Mouse (Mus musculus) lung, embryonic 14.5 days (tissue): ENCODE measurements around the gene Ccdc110. TPM values are rescaled to one million over a fixed set of nuclear protein-coding genes. Genes with fewer than 3 reads are reported as not detected.
A peak's percentile ranks its signal among the peaks of the same experiment; 100 is the strongest.

ENCODE experiments used
- ATAC-seq: fragments of 200-750 bp; cut with Nextera tagmentation; 2 replicates; pipeline ENCODE4 v1.8.0; 2017; ENCODE audit warnings: mild to moderate bottlenecking, moderate TSS enrichment, moderate library complexity; ENCODE audit not compliant: insufficient read depth
- DNase-seq: peaks from one replicate; pipeline ENCODE4 v3.0.0-alpha.2; 2015
- H3K27ac ChIP-seq: fragments of 300-500 bp; sonication (generic); 2 replicates; pipeline ENCODE4 v1.5.1; 2014; ENCODE audit warnings: low read depth, mild to moderate bottlenecking, moderate library complexity
- H3K27me3 ChIP-seq: fragments of 300-500 bp; sonication (generic); 2 replicates; pipeline ENCODE4 v1.6.1; 2014; ENCODE audit warnings: low read length, control low read depth; ENCODE audit not compliant: insufficient read depth
- H3K36me3 ChIP-seq: fragments of 300-500 bp; sonication (generic); 2 replicates; pipeline ENCODE4 v1.6.1; 2014; ENCODE audit warnings: control low read depth; ENCODE audit not compliant: insufficient read depth
- H3K4me1 ChIP-seq: fragments of 300-500 bp; sonication (generic); 2 replicates; pipeline ENCODE4 v1.6.1; 2014; ENCODE audit warnings: antibody characterized with exemption, control low read depth; ENCODE audit not compliant: insufficient read depth
- H3K4me2 ChIP-seq: fragments of 300-500 bp; sonication (generic); 2 replicates; pipeline ENCODE4 v1.6.1; 2014; ENCODE audit warnings: mild to moderate bottlenecking
- H3K4me3 ChIP-seq: fragments of 300-500 bp; sonication (generic); 2 replicates; pipeline ENCODE4 v1.5.1; 2014; ENCODE audit warnings: low read depth, low read length
- H3K9ac ChIP-seq: fragments of 300-500 bp; sonication (generic); 2 replicates; pipeline ENCODE4 v1.6.1; 2014
- H3K9me3 ChIP-seq: fragments of 300-500 bp; sonication (generic); 2 replicates; pipeline ENCODE4 v1.6.1; 2016; ENCODE audit warnings: low read depth, low read length, control low read depth
- CTCF ChIP-seq: IDR thresholded peaks from 2 replicates; pipeline ENCODE4 v1.5.1; 2016; ENCODE audit warnings: antibody characterized with exemption, low read depth
- WGBS: fragments of 180-500 bp; shearing (Covaris S2); extraction: QIAGEN DNeasy Blood & Tissue Kit; methylation state at CpG from one replicate; pipeline ENCODE4 v1.1.7; 2014; 5-methylcytosine and 5-hydroxymethylcytosine counted together
- polyA plus RNA-seq: library from polyadenylated mRNA; unstranded; fragments of >200 nt; fragmentation: Nextera tagmentation; extraction: Ambion mirVana; gene quantifications from 2 replicates; pipeline ENCODE4 v1.2.1, GENCODE M21; 2014

Gene Ccdc110
- polyA plus RNA-seq, 1 experiment from 2014 or later = not detected

GRCm38 (mm10) chr8:45903659-45904058 is 30.8 kb upstream of the Ccdc110 start:
- no peaks in the 10 kb centered on the region for H3K9me3 ChIP-seq
- TF ChIP-seq CTCF = no peak
- peak; percentile 63; the same call in 1 of the 2 replicates for ATAC-seq
- H3K4me3 ChIP-seq = no peak overlapping the region
- H3K27me3 ChIP-seq = no peaks in the 10 kb centered on the region; the same call in 1 of the 2 replicates
- no peaks in the 10 kb centered on the region for H3K36me3 ChIP-seq
- DNase-seq = peak; percentile 65
- WGBS = 7% methylated on average over 3 of the region's 3 CpGs
- 0 out of 2 replicates have a peak, but pooled peaks cover 4% of the 10 kb centered on the region for H3K4me1 ChIP-seq
- no peak overlapping the region for H3K4me2 ChIP-seq
- no peak overlapping the region for H3K9ac ChIP-seq
- 0 out of 2 replicates have a peak overlapping the region, but pooled peaks have one; percentile 22 for H3K27ac ChIP-seq

- DNase-seq (peak; percentile 69), ATAC-seq (peak; percentile 45; the same call in 1 of the 2 replicates)
- Histone ChIP-seq H3K27ac (0 out of 2 replicates have a peak overlapping the region, but pooled peaks have one; percentile 34), H3K36me3 (no peaks in the 10 kb centered on the region), H3K27me3 (no peaks in the 10 kb centered on the region; the same call in 1 of the 2 replicates), H3K4me1 (0 out of 2 replicates have a peak, but pooled peaks cover 4% of the 10 kb centered on the region), H3K9me3 (no peaks in the 10 kb centered on the region), H3K4me3 (no peak overlapping the region), H3K9ac (no peak overlapping the region), H3K4me2 (no peak overlapping the region)
- no peak for TF ChIP-seq CTCF
- 66% methylated on average over 7 of the region's 7 CpGs for WGBS
Measured at GRCm38 (mm10) chr8:45905591-45906250, 28.7 kb upstream of the Ccdc110 start.

- Histone ChIP-seq H3K27ac (no peak overlapping the region), H3K9ac (no peak overlapping the region), H3K4me2 (no peak overlapping the region), H3K4me3 (no peak overlapping the region), H3K4me1 (0 out of 2 replicates have a peak, but pooled peaks cover 4% of the 10 kb centered on the region), H3K9me3 (no peaks in the 10 kb centered on the region), H3K36me3 (no peaks in the 10 kb centered on the region), H3K27me3 (no peaks in the 10 kb centered on the region; the same call in 1 of the 2 replicates)
- no peak for TF ChIP-seq CTCF
- DNase-seq (no peak), ATAC-seq (no peak)
- WGBS = 78% methylated on average over 4 of the region's 4 CpGs
Measured at GRCm38 (mm10) chr8:45906251-45906619, 28.2 kb upstream of the Ccdc110 start.

GRCm38 (mm10) chr8:45913707-45914106 is 20.7 kb upstream of the Ccdc110 start:
- ATAC-seq = no peak
- H3K9ac ChIP-seq = no peak overlapping the region
- no peak overlapping the region for H3K4me3 ChIP-seq
- H3K4me2 ChIP-seq = no peak overlapping the region
- no peak for TF ChIP-seq CTCF
- H3K9me3 ChIP-seq = no peaks in the 10 kb centered on the region
- WGBS = 77% methylated on average over 11 of the region's 11 CpGs
- H3K27me3 ChIP-seq = no peaks in the 10 kb centered on the region
- H3K4me1 ChIP-seq = peaks cover 3% of the 10 kb centered on the region; the same call in 1 of the 2 replicates
- no peak overlapping the region for H3K27ac ChIP-seq
- no peak for DNase-seq
- H3K36me3 ChIP-seq = no peaks in the 10 kb centered on the region

- no peak for TF ChIP-seq CTCF
- Histone ChIP-seq H3K4me3 (no peak overlapping the region), H3K4me1 (peaks cover 3% of the 10 kb centered on the region; the same call in 1 of the 2 replicates), H3K9ac (no peak overlapping the region), H3K9me3 (no peaks in the 10 kb centered on the region), H3K36me3 (no peaks in the 10 kb centered on the region), H3K27me3 (no peaks in the 10 kb centered on the region), H3K4me2 (no peak overlapping the region), H3K27ac (peak overlapping the region; percentile 46; the same call in 1 of the 2 replicates)
- ATAC-seq = no peak
- WGBS = 62% methylated on average over 3 of the region's 3 CpGs
- no peak for DNase-seq
Measured at GRCm38 (mm10) chr8:45916496-45916895, 17.9 kb upstream of the Ccdc110 start.

- peaks cover 3% of the 10 kb centered on the region; the same call in 1 of the 2 replicates for H3K4me1 ChIP-seq
- no peaks in the 10 kb centered on the region for H3K36me3 ChIP-seq
- H3K27me3 ChIP-seq = no peaks in the 10 kb centered on the region
- WGBS = 62% methylated on average over 20 of the region's 20 CpGs
- no peak overlapping the region for H3K4me3 ChIP-seq
- DNase-seq (peak; percentile 37), ATAC-seq (no peak)
- H3K9ac ChIP-seq = no peak overlapping the region
- TF ChIP-seq CTCF = no peak
- 0 out of 2 replicates have a peak overlapping the region, but pooled peaks have one; percentile 18 for H3K4me2 ChIP-seq
- no peaks in the 10 kb centered on the region for H3K9me3 ChIP-seq
- peak overlapping the region; percentile 46; the same call in 1 of the 2 replicates for H3K27ac ChIP-seq
Measured at GRCm38 (mm10) chr8:45917040-45917679, 17.3 kb upstream of the Ccdc110 start.

GRCm38 (mm10) chr8:45918891-45919290 is 15.5 kb upstream of the Ccdc110 start:
- no peak for DNase-seq
- H3K27me3 ChIP-seq = no peaks in the 10 kb centered on the region
- no peak overlapping the region for H3K4me3 ChIP-seq
- no peak overlapping the region for H3K27ac ChIP-seq
- H3K36me3 ChIP-seq = no peaks in the 10 kb centered on the region
- no peak for TF ChIP-seq CTCF
- no peak for ATAC-seq
- WGBS = 72% methylated on average over 15 of the region's 15 CpGs
- no peaks in the 10 kb centered on the region for H3K9me3 ChIP-seq
- no peak overlapping the region for H3K9ac ChIP-seq
- no peak overlapping the region for H3K4me2 ChIP-seq
- H3K4me1 ChIP-seq = peaks cover 3% of the 10 kb centered on the region; the same call in 1 of the 2 replicates
